Mouse (Mus musculus): ENCODE measurements around the gene Dnah7a.
A peak's percentile ranks its signal among the peaks of the same experiment; 100 is the strongest.

DNA sequence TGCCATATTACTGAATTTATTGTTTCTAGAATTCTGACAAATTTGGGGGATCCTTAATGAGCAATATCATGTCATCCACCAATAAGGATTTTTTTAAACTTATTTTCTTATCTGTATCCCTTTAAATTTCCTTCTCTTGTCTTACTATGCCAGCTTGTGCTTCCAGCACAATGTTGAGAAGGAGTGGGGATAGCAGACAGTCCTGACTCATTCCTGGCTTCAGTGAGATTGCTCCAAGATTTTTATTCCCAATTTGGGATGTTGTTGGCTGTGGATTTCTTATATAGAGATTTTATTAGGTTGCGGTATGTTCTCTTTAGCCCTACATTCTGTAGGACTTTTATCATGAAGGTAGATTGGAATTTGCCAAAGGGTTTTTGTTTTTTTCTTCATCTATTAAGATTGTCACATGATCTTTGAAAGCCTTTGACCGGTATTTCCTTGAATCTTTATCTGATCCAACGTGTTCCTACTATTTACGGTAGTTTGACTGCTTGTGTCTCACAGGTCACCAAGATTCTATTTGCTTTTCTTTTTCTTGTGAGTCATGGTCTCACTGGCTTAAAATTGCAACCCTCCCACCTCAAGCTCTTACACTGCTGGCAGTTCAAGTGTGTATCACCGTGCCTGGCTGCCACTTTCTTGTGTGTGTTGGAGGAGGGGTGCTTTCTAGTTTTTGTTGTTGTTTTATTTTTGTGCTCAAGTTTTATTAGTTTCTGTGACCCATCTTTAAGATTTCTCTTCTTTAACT lies 14.2 kb upstream of the Dnah7a start:
- TF ChIP-seq CTCF (IDR thresholded peaks at IDR 0.05; ENCODE audit: control insufficient read depth, insufficient read depth, insufficient read length), result no peak
- no peak for TF ChIP-seq MYOD1 (IDR thresholded peaks at IDR 0.05; ENCODE audit: control insufficient read depth, insufficient read length, low read depth)
- no peak for TF ChIP-seq MAX (IDR thresholded peaks at IDR 0.05)
- TF ChIP-seq CEBPB (IDR thresholded peaks at IDR 0.05; ENCODE audit: low read depth), result no peak
- TF ChIP-seq USF1 (IDR thresholded peaks at IDR 0.05; ENCODE audit: low read depth), result peak; percentile 40
